Mouse (Mus musculus): ENCODE results near the gene Pccb.

Pccb gene

GRCm38 (mm10) chr9:101045710-101046338, 11.1 kb upstream of the Pccb start:
- DNase-seq (ENCODE audit: low spot score) = no peak

GRCm38 (mm10) chr9:101042249-101042648, 7.6 kb upstream of the Pccb start:
- no peak for DNase-seq (ENCODE audit: low spot score)

- DNase-seq (ENCODE audit: low spot score) = no peak
Measured at GRCm38 (mm10) chr9:101041508-101041907, 6.8 kb upstream of the Pccb start.

GRCm38 (mm10) chr9:101038634-101039033, 3.9 kb upstream of the Pccb start:
- no peak for DNase-seq (ENCODE audit: low spot score)

- DNase-seq (ENCODE audit: low spot score) = no peak
Measured at GRCm38 (mm10) chr9:101037396-101037795, 2.7 kb upstream of the Pccb start.

GRCm38 (mm10) chr9:101036876-101037275, 2.2 kb upstream of the Pccb start:
- no peak for DNase-seq (ENCODE audit: low spot score)

GRCm38 (mm10) chr9:101035836-101036596, 1.3 kb upstream of the Pccb start:
- DNase-seq (ENCODE audit: low spot score) = no peak

GRCm38 (mm10) chr9:101033761-101034447, 794 bp downstream of the Pccb start:
- DNase-seq (ENCODE audit: low spot score) = no peak

GRCm38 (mm10) chr9:101018768-101019167, 15.9 kb downstream of the Pccb start:
- no peak for DNase-seq (ENCODE audit: low spot score)

GRCm38 (mm10) chr9:101017734-101018516, 16.8 kb downstream of the Pccb start:
- no peak for DNase-seq (ENCODE audit: low spot score)

- no peak for DNase-seq (ENCODE audit: low spot score)
Measured at GRCm38 (mm10) chr9:101015324-101015723, 19.4 kb downstream of the Pccb start.

- no peak for DNase-seq (ENCODE audit: low spot score)
Measured at GRCm38 (mm10) chr9:101012433-101012832, 22.3 kb downstream of the Pccb start.

- DNase-seq (ENCODE audit: low spot score) = no peak
Measured at GRCm38 (mm10) chr9:101005866-101006265, 28.8 kb downstream of the Pccb start.

GRCm38 (mm10) chr9:101003302-101003701, 31.4 kb downstream of the Pccb start:
- DNase-seq (ENCODE audit: low spot score) = no peak

- no peak for DNase-seq (ENCODE audit: low spot score)
Measured at GRCm38 (mm10) chr9:101002841-101003240, 31.9 kb downstream of the Pccb start.

- DNase-seq (ENCODE audit: low spot score) = no peak
Measured at GRCm38 (mm10) chr9:101002053-101002452, 32.6 kb downstream of the Pccb start.

- no peak for DNase-seq (ENCODE audit: low spot score)
Measured at GRCm38 (mm10) chr9:100997138-100997537, 37.6 kb downstream of the Pccb start.

- DNase-seq (ENCODE audit: low spot score) = no peak
Measured at GRCm38 (mm10) chr9:100993937-100994336, 40.8 kb downstream of the Pccb start.

GRCm38 (mm10) chr9:100992191-100992590, 42.5 kb downstream of the Pccb start:
- no peak for DNase-seq (ENCODE audit: low spot score)

- no peak for DNase-seq (ENCODE audit: low spot score)
Measured at GRCm38 (mm10) chr9:100991321-100991720, 43.4 kb downstream of the Pccb start.

- DNase-seq (ENCODE audit: low spot score) = no peak
Measured at GRCm38 (mm10) chr9:100990609-100991008, 44.1 kb downstream of the Pccb start.

GRCm38 (mm10) chr9:100987850-100988249, 46.8 kb downstream of the Pccb start:
- DNase-seq (ENCODE audit: low spot score) = no peak
